Mouse (Mus musculus) fibroblast of lung, adult 2 months (primary cell): Measurements from ENCODE around the gene G6pc2.

Experiments
- DNase-seq: peaks from one replicate; pipeline ENCODE4 v3.0.0-alpha.2; 2011; ENCODE audit warnings: low read depth

The G6pc2 gene

GRCm38 (mm10) chr2:69210773-69211172, at the start of gene G6pc2:
G6pc2 (plus strand) TSS chr2:69211073.
- no peak for DNase-seq

DNA sequence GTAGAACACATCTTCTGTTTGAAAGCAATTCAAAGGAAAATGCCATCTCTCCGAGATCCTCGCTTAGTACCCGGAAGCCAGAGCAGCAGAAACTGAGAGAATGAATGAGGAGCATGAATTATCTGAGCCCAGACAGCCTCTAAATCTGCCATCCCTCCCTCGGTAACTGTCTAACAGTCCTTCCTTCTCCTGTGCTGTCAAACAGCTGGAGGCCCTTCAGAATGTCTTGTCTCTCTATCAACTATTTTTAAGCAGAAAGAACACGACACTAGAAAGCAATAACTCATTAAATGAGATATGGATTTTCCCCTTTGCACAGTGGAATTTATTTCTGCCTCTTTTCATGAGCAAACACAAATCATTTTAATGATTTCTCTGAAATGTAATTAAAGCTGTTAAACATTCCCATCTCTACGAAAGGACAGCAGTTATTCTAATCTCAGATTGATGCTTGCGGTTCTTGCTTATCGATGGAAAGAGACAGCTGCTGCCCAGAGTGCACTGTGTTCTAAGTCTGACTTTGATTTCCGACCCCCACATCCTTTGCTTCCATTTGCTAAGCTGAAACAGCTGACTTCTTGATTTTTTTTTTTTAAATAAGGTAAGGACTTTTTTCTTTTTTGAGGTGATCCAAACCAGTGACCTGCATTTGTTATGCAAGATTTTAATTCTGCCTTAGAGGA, 40.3 kb upstream of the G6pc2 start:
- DNase-seq = no peak

DNA sequence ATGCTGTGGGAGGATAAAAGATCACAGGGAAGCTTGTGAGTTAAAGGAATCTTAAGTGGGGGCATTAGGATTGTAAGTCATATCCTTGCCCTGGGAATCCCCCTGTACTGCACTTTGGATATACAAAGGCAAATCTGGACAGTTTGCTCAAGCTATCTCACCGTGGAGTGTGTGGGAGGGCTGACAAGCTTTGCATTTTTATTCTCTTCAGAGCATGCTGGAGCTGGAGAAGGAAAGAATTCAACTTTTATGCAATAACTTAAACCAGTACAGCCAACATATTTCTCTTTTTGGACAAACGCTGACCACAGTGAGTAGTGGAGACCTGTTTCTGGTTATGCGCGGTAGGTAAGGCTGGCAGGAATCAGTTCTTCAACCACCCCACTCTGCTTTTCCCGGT, 35.6 kb upstream of the G6pc2 start:
- DNase-seq = no peak

- no peak for DNase-seq
Measured at GRCm38 (mm10) chr2:69179721-69180120, 31.2 kb upstream of the G6pc2 start.

- no peak for DNase-seq
Measured at GRCm38 (mm10) chr2:69187990-69188389, 22.9 kb upstream of the G6pc2 start.

DNA sequence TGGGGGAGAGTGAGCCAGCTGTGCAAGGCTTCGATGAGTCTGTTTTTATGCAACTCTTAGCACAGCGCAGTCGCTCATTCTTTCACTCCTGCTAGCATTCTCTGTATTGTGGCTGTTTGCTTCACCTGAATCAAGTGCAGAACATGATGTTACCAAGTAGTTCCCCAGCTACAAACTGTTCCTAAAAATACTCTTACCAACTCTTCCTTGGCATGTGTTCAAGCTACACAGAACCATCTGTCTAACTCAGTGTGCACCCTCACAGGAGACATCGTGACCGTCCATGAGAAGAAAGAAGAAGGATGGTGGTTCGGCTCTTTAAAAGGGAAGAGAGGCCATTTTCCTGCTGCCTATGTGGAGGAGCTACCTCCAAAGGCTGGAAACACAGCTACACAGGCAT, 22.1 kb upstream of the G6pc2 start:
- DNase-seq = no peak

GRCm38 (mm10) chr2:69189222-69189621, 21.7 kb upstream of the G6pc2 start:
- DNase-seq = no peak

DNA sequence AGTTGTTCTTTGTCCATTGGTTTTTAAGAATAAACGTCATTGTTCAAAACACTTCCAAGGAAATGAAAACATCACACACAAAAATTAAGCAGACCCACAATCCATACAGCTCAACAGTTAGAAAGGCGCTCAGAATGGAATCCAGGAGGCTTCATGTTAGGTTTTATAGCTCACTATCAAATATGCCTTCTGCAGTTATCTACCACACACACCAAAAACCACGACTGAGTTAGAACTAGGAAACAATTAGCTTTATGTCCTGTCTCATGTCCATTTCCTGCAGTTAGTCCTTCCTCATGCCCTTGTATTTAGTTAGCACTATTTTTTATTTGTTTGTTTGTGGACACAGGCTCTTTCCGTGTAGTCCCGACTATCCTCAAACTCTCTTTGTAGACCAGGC, 19.8 kb upstream of the G6pc2 start:
- no peak for DNase-seq

GRCm38 (mm10) chr2:69193555-69193954, 17.3 kb upstream of the G6pc2 start:
- DNase-seq = no peak

DNA sequence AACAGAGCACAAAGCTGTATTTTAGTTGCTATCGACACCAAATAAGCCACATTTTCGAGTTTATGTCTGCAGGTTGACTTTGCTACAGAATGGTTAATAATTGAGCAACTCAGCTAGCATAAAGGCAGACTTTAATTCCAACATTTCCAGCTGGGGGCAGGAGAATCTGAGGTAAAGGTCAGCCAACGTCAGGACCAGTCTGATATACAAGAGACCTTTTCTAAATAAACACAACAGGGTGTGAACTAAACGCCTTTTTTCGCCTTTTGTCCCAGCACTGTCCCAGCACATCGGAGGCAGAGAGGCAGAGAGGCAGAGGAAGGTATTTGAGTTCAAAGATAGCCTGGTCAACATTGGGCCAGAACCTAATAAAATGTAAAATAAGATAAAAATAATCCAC, 5.7 kb upstream of the G6pc2 start:
- no peak for DNase-seq

DNA sequence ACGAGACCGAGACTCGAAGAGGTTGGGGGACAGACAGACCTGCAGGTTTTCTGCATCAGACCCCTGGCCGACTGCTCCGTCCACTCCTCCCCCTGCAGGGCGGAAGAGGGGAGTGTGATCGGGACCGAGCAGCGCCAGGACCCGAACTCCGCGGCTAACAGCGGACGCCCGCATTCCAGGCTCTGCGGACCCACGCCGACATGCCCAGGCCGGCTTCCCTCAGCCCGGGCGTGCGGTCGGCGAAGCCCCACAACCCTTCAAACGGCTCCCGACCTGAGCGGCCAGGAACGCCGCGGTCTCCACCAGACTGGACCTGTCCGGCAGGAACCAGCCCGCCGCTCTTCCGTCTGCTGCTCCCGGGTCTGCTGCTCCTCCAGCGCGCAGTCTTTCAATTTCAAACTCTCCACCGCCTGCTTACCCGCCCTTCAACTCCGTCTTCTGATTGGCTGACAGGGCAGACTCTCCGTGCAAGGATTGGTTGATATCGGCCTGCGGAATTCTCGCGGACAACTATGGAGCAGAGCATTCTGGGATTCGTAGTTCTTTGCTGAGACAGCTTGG, 5.0 kb upstream of the G6pc2 start, which contains the start of gene Spc25:
Gene Spc25, minus strand, starts transcription at position 404 of the 561 bp plus-strand sequence.
- peak; percentile 94 for DNase-seq

DNA sequence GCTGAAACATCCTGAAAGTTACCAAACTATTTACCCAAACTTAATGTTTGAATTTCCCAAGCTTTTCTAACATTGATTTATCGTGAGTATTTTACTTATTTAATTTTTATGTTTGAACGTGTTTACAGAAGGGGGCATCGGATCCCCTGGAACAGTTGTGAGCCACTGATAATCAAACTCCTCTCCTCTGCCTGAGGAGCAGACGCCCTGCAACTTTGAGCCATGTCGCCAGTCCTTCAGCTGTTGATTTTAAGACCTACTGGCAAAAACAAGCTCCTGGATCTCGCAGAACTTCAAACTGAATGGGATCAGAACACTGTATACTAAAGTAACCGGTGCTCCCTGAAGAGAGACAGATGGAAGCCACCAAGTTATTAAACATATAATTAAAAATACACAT, 4.3 kb upstream of the G6pc2 start:
- no peak for DNase-seq

GRCm38 (mm10) chr2:69209684-69210083, 1.2 kb upstream of the G6pc2 start:
- DNase-seq = no peak

DNA sequence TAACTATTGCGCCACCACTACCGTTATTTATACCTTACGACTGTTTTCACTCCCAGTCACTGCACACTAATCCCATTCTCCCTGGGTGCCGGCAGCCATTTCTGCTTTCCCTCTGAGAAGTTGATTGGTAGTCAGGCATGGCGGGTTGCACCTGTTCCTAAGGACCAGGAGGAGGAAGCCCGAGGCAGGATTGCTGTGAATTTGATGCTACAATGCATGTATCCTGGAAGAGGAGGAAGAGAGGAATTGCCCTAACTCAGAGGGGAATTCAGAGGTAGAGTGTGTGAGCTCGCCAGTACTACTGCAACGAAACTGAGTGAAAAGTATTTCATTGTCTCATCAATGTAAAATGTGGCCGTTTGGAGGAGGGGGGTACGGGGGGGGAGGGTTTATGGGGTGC, 1.8 kb downstream of the G6pc2 start:
- no peak for DNase-seq

DNA sequence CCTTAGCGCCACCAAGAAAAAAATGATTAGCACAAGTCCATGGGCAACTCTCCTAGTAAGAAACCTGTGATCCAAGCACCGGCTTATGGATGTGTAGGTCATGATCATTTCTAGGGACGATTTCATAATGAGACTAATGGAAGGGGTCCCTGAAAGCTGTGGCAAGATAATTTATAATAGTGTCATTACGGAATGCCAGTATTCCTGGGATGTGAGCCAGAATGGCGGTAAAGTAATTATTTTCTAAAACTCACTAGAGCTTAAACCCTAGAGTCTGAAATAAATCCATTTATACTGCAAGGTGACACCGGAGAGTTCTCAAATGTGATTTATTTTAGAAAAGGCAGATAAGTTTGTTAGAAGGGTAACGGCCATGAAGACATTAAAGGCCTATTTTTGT, 4.4 kb downstream of the G6pc2 start:
- no peak for DNase-seq

DNA sequence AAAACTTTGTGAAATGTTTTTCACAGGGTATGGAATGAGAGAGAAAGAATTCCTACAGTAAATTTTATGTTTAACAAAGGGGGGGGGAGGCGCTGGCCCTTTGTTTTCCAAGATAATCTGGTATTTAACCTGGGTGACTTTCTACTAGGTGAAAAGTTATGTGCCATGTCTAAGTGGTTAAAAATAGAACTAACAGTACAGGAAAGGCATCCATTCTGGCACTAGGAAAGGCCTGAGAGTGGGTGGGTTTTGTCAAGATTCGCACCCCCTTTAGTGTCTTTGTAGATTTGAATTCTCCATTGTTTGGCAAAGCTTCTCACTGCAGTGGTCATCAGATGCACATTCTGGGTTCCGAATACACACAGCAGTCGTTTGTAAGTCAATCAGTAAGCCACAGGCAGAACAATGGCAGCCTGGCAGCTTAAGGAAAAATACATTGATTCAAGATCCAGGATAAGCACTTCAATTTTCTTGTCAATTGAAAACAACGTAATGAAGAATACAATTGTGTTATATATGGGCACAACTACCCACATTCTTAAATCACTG, 11.1 kb downstream of the G6pc2 start:
- no peak for DNase-seq

DNA sequence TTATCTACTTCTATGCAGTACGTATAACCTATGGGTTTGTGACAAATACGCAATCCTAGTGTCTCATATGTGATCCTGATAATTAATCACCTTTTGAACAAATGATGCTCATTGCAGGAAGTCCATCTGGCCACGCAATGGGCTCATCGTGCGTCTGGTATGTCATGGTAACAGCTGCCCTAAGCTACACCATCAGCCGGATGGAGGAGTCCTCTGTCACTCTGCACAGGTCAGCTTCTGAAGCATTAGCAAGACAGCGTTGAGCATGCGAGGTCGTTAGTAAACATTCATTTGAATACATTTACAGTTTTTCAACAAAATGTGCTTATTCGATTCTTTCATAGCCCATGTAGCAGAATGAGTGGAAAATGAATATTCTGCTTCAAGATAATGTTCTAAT, 11.9 kb downstream of the G6pc2 start:
- no peak for DNase-seq

DNA sequence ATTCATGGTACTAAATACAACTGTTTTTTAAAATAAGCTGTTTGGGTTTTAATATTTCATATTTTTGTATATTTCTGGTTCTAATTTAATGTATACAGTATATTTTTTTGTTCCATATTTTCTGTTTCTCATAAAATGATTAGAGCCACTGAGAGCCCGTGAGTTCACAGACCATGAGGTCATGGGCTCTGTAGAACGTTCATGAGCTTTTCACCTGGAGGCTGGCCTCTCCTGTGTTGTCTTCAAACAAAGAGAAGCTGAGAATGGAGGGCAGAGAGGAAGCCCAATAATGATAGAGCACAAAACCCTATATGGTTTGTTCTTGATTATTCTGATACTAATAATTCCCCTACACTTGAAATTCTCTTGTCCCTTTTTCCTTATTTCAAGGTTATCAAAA, 13.9 kb downstream of the G6pc2 start:
- no peak for DNase-seq

GRCm38 (mm10) chr2:69226876-69227275, 16.0 kb downstream of the G6pc2 start:
- DNase-seq = no peak

DNA sequence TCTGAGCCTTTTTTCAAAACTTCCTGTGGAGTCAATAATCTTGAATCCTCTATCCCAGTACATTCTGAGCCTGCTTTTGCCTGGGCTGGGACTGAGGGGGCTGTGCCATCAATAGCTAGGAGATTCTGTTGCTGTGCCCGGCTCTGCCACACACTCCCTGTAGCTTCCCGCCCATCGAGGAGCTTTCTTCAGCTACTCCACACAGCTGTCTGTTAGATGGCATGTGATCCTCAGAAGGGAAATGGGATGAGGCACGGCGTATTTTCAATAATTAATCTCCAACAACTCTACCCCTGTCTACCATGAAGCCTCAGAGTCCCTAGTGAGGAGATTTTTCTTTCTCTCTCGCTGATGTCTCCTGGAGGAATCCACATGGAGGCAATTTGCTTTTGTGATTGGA, 17.8 kb downstream of the G6pc2 start:
- no peak for DNase-seq

GRCm38 (mm10) chr2:69230137-69230536, 19.3 kb downstream of the G6pc2 start:
- DNase-seq = no peak

GRCm38 (mm10) chr2:69232101-69232500, 21.2 kb downstream of the G6pc2 start:
- DNase-seq = no peak

GRCm38 (mm10) chr2:69234976-69235678, 24.3 kb downstream of the G6pc2 start:
- no peak for DNase-seq
